Mouse (Mus musculus): Measurements from ENCODE around the gene Mtcl1.

Gene Mtcl1

DNA sequence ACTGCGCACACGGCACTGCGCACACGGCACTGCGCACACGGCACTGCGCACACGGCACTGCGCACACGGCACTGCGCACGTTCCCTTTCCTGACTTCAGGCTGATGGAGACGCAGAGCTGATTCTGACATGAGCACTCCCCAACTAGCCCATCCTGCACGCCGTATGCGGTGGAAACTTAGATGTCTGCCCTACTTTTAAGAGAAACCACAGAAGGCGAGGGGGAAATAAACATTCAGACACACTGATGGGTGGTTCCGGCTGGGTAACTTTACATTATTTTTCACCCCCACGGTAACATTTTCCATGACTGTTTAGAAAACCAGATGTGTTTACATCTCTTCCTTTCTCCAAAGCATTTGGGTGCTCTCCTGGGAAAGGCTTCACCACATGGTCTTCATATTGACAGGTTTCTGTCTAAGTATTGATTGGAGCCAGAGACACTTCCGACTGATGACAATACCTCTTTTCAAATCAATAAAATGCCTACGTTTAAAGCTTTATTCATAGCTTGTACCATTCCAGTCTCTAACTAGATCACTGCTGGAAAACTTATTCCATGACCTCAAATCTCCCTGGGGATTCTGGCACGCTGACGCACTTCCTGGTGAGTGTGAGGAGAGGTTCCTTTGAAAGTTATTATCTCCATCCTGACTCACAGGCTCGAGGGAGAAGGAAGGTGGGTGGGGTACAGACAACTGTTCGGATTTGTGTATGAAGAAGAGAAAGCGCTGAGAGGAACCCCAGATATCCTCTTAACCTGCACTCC, 84.8 kb downstream of the Mtcl1 start:
- intact Hi-C loops (cut with DNase I) = no loop called here

DNA sequence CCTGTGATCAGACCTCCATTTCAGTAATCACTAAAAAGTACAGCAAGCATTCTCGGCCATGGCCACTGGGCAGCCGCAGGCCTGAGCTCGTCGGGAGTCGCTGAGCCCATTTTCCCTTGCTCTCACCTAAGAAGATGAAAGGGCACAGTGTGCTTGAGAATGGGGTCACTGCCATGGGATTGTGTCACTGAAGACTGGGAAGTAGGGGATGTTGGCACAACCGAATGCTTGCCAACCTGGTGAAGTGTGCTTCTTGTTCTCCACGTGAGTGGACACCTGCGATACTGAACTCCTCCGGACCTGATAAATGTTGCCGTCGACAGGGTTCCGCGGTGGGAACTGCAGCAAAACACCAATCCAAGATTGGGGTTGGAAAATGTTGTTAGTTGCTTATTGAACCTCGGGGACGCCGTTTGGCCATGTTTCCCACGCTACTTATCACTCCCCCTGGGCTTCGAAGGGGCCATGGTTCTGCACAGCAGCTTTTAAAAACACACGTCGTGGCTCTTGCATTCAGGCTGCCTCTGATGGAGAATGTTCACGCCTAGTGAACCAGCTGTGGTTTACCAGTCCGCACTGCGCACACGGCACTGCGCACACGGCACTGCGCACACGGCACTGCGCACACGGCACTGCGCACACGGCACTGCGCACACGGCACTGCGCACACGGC, 85.6 kb downstream of the Mtcl1 start:
- intact Hi-C loops (cut with DNase I) = no loop called here

GRCm38 (mm10) chr17:66362287-66363016, 87.1 kb downstream of the Mtcl1 start:
- intact Hi-C loops (cut with DNase I) = no loop called here

DNA sequence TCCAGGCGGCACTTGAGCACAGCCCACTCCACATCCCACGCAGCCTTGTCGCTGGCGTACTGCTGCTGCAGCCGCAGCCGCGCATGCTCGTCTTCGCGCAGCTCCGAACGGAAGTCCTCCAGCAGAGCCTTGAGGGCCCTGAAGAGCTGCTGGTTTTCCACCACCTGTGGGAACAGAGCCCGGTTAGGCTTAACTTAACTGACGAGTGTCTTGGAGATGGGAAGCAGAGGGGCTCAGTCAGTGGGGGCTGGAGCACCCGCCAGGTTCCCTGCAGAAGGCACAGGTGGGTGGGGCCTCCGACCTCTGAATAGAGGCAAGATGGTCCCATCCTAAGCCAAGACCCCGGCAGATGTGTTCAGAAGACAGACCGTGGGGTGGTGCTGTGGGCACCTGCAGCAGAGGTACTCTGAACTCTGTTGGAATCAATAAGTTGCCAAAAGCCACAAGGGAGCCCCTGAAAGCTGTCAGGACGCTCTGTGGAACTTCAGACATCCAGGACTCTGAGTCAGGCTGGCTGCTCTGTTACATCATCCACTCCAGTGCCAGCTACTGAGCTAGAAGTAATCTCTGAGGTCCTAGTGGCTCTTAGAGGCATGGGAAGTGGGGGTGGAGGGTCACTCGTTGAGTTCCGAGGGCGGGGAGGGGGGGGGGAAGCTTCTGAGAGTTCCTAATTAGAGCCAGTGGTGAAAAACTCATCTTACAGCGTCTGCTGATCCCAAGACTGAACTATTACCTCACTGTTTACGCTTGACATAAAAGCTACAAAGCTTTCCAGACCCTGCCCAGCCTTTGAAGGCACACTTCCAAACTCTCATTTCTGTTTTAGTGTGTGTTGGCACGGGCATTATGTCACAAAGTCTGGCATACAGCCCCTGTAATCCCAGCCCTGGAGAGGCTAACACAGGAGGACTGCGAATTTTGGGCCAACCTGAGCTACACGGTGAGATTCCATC, 91.2 kb downstream of the Mtcl1 start:
- intact Hi-C loops (cut with DNase I) = no loop called here

DNA sequence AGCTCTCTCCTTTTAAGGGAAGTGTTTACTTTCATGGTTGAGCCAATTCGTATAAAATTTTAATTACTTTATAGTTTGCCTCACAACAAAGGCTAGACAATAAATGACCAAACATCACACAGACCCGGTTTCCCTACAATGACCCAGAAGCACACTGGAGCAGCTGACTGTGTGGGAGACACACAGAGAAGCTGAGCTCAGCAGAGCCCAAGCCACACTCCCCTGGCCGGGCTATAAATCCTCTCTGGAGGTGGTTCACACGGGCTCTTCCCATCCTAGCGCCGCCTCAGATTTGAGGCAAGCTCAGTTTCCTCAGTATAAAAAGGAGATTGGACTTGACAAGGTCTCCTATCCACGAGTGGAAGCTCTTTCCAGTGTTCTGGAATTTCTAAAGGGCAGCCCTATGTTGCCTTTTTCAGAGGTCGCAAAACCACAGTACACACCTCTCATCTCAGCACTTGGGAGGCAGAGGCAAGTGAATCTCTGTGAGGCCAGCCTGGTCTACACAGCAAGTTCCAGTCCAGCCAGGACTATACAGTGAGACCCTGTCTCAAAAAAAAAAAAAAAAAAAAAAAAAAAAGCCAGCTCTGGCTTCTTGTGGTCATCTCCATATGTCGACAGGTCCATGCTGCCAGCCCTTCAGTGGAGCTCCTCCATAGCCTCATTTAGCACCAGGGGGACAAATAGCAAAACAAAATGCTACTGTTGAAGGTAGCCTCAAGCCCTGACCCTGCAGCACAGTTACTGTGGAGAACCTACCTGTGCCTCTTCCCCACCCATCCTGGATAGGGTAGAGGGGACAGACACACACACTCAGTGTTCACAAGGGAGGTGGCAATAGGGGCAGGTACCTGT, 92.2 kb downstream of the Mtcl1 start:
- intact Hi-C loops (cut with DNase I) = no loop called here

- intact Hi-C loops (cut with DNase I) = no loop called here
These were observed 95.6 kb downstream of the Mtcl1 start for GRCm38 (mm10) chr17:66353907-66354306.

DNA sequence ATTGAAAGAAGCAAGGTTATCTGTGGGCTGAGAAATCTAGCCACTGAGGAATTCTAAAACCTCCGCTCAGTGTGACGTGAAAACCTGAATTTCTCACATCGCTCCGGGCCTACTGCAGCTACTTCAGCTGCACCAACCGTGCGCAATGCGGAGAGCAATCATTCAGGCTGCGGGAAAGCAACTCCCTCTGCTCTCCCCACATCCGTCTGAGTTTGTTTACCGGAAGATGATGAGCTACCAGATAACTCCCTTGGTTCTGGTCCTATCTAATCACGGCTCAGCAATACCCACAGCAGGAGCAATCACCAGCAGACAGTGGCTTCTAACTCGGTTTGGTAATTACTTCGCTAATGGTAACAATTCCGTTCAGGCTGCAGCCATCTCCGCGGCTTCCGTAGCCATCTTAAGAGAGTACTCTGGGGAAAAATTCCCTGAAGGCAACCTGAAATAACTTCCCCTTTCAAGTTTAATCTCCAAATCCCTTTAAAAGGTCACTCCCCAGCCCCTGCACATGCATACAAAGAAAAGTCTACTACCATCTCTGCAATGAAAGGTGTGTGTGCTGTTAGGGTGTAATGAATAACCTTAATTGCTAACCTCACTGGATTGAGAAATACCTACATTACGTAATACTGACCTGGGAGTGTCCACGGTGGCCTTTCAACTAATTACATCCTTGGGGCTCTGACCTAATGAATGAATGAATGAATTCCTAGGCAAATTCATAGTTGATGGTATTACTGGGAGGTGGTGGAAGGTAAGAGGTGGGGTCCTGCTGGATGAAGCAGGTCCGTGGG, 96.5 kb downstream of the Mtcl1 start:
- intact Hi-C loops (cut with DNase I) = no loop called here

DNA sequence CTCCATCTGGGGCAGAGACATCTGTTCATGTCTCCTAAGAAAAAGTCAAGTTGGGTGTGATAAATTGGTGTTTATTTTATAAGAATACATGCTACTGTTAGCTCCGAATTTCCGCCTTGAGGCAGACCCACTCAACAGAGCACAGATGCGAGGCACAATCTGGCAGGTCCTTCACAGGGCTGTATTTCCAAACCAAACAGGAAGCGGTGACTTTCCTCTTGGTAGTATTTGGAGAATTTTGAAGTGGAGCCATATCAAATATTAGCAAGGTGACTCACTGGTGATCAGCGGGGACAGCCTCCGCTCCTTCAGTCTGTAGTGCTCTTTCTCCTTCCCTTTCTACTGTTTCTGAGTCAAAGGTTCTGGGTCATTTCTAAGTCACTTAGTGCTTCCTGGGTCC, 97.3 kb downstream of the Mtcl1 start:
- intact Hi-C loops (cut with DNase I) = no loop called here

- intact Hi-C loops (cut with DNase I) = no loop called here
These were observed 98.9 kb downstream of the Mtcl1 start for GRCm38 (mm10) chr17:66350689-66351088.

- intact Hi-C loops (cut with DNase I) = no loop called here
These were observed 99.4 kb downstream of the Mtcl1 start for GRCm38 (mm10) chr17:66350127-66350526.

GRCm38 (mm10) chr17:66346378-66346777, 103.2 kb downstream of the Mtcl1 start:
- intact Hi-C loops (cut with DNase I) = no loop called here

DNA sequence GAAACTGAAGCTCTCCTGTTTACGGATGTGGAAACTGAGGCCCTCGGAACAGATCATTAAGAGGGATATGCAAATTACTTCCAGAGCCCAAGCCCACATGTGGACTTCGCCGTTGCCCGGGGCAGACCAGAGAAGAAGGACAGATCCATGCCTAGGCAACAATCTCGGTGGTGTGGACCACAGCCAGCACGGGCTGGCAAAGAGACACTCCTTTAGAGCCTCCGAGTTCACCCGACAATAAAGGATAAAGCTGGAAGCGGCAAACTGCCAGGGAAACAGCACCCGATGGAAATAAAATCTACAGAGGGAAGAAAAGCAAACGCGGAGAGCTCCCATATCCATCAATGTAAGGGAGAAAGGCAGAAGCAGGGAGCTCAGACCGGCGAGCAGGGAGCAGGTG, 103.9 kb downstream of the Mtcl1 start:
- intact Hi-C loops (cut with DNase I) = no loop called here

DNA sequence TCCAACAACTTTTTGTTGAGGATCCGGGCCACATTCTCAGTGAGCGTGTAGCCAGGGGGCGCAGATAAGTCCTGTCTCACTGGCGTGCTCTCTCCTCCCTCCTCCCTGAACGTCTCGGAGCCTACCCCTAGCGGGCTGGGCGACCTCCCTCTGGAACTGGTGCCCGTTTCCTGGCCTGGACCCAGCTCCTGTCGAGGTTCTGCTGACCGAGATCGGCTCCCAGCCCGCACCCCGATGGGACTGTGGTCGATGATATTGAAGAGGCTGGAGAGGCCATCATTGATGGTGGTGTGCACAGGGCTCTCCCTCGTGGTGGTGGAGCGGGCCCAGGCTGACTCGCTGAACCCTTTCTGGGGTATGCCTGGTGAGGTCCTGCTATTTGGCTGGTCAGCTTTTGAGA, 106.6 kb downstream of the Mtcl1 start:
- intact Hi-C loops (cut with DNase I) = no loop called here

- intact Hi-C loops (cut with DNase I) = no loop called here
These were observed 107.9 kb downstream of the Mtcl1 start for GRCm38 (mm10) chr17:66341670-66342069.

GRCm38 (mm10) chr17:66340798-66341197, 108.8 kb downstream of the Mtcl1 start:
- intact Hi-C loops (cut with DNase I) = no loop called here

GRCm38 (mm10) chr17:66337929-66338328, 111.6 kb downstream of the Mtcl1 start:
- intact Hi-C loops (cut with DNase I) = no loop called here

- intact Hi-C loops (cut with DNase I) = no loop called here
These were observed 114.0 kb downstream of the Mtcl1 start for GRCm38 (mm10) chr17:66335568-66335967.

DNA sequence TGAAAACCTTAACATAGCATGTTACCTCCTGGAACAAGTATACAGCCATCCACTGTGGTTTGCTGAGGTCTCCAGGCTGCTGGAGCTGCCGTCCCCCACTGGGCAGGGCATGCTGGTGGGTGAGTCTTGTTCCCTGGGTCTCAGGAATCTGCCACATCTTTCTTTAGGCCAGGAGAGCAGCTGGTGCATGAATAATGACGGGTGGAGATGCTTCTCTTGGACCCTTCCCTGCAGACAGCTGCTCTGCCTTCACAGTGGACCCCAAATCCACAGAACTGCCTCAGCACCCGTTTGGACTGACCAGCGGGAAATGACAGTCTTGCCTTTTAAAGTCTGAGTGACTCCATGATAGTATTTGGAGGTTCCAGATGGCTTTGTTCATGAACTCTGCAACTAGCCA, 114.7 kb downstream of the Mtcl1 start:
- intact Hi-C loops (cut with DNase I) = no loop called here

DNA sequence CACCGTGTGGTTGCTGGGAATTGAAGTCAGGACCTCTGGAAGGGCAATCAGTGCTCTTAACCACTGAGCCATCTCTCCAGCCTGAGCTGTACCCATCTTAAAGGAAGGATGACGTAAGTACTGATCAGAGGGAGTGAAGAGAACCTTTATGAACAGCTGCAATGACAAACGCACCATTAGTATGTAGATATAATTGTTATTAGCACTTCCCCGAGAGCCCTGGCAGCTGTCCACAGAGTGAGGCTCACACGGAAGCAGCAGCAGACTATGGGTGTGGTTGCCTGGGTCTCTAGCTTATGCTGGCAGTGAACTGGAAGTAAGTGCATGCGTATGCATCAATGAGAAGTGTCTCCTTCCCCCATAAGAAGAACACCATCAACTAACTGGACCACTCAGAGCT, 118.3 kb downstream of the Mtcl1 start:
- intact Hi-C loops (cut with DNase I) = no loop called here

All from adrenal gland (tissue).